Mouse (Mus musculus) urinary bladder, adult 2 months (tissue): ENCODE results near the gene Olfr1361. TPM values are rescaled to one million over a fixed set of nuclear protein-coding genes. Genes with fewer than 3 reads are reported as not detected.

ENCODE experiments used
- DNase-seq: peaks from one replicate; pipeline ENCODE4 v3.0.0; 2022; ENCODE audit warnings: low spot score
- polyA plus RNA-seq: library from polyadenylated mRNA; depleted of rRNA; stranded (reverse); fragments of >200 nt; gene quantifications from 2 replicates; pipeline ENCODE4 v1.2.3, GENCODE M21; 2012; rRNA removed

Olfr1361 gene
- polyA plus RNA-seq = not detected in 2 replicates

- DNase-seq = no peak
Observed at GRCm38 (mm10) chr13:21663286-21663685, at the start of gene Olfr1361. Gene Olfr1361 (minus strand): TSS chr13:21663386.

GRCm38 (mm10) chr13:21711698-21712097, 48.5 kb upstream of the Olfr1361 start:
- no peak for DNase-seq

GRCm38 (mm10) chr13:21710821-21711525, 47.8 kb upstream of the Olfr1361 start:
- peak; percentile 61 for DNase-seq

GRCm38 (mm10) chr13:21710031-21710711, 47.0 kb upstream of the Olfr1361 start:
- peak; percentile 68 for DNase-seq

- no peak for DNase-seq
Observed at GRCm38 (mm10) chr13:21706669-21707068, 43.5 kb upstream of the Olfr1361 start.

GRCm38 (mm10) chr13:21697811-21698210, 34.6 kb upstream of the Olfr1361 start, which contains the start of gene Olfr1359:
Gene Olfr1359 (plus strand): TSS chr13:21698111.
- DNase-seq = no peak

- DNase-seq = no peak
Observed at GRCm38 (mm10) chr13:21677305-21677704, 14.1 kb upstream of the Olfr1361 start, which contains the start of gene Olfr1360. Gene Olfr1360 (minus strand): TSS chr13:21677405.

GRCm38 (mm10) chr13:21642418-21642817, 20.8 kb downstream of the Olfr1361 start, which contains the start of gene Olfr11:
Gene Olfr11 (minus strand): TSS chr13:21642518.
- DNase-seq = no peak

- no peak for DNase-seq
Observed at GRCm38 (mm10) chr13:21613922-21614321, 49.3 kb downstream of the Olfr1361 start, which contains the start of gene Olfr1362. Gene Olfr1362 (minus strand): TSS chr13:21614022.

Other genes with a start within 250 kb of the Olfr1361 start
- 2.2 and 2.5 TPM in 2 replicates for gene Pgbd1, start 222.3 kb downstream of the Olfr1361 start, polyA plus RNA-seq
- 69.8 and 74.6 TPM in 2 replicates for gene Zscan26, start 209.7 kb downstream of the Olfr1361 start, polyA plus RNA-seq
- 1.0 and 1.1 TPM in 2 replicates for gene Nkapl, start 194.9 kb downstream of the Olfr1361 start, polyA plus RNA-seq
- 3.2 and 3.6 TPM in 2 replicates for gene Zkscan4, start 184.5 kb downstream of the Olfr1361 start, polyA plus RNA-seq
- gene Gm10065, start 183.9 kb downstream of the Olfr1361 start, polyA plus RNA-seq = not detected in 2 replicates
- 0.86 and 1.2 TPM in 2 replicates for gene AK157302, start 168.2 kb downstream of the Olfr1361 start, polyA plus RNA-seq
- gene Gm11273, start 162.0 kb downstream of the Olfr1361 start, polyA plus RNA-seq = 21.2 and 21.6 TPM in 2 replicates
- gene Zkscan8, start 132.3 kb downstream of the Olfr1361 start, polyA plus RNA-seq = 8.4 and 8.6 TPM in 2 replicates
- gene Olfr1366, start 120.6 kb downstream of the Olfr1361 start, polyA plus RNA-seq = not detected in 2 replicates
- gene Olfr1535, start 103.5 kb downstream of the Olfr1361 start, polyA plus RNA-seq = not detected in 2 replicates
- gene Olfr1364, start 81.6 kb downstream of the Olfr1361 start, polyA plus RNA-seq = not detected in 2 replicates
- gene Olfr1362, start 49.4 kb downstream of the Olfr1361 start, polyA plus RNA-seq = not detected in 2 replicates
- not detected in 2 replicates for gene Olfr11, start 20.9 kb downstream of the Olfr1361 start, polyA plus RNA-seq
- gene Olfr1360, start 14.0 kb upstream of the Olfr1361 start, polyA plus RNA-seq = not detected in 2 replicates
- gene Olfr1359, start 34.7 kb upstream of the Olfr1361 start, polyA plus RNA-seq = not detected in 2 replicates
- 0.91 TPM in 1 of 2 replicates, not detected in the other for gene Hist1h2bl, start 52.8 kb upstream of the Olfr1361 start, polyA plus RNA-seq
- not detected in 2 replicates for gene Hist1h2ai, start 53.0 kb upstream of the Olfr1361 start, polyA plus RNA-seq
- gene Hist1h3h, start 54.3 kb upstream of the Olfr1361 start, polyA plus RNA-seq = not detected in 2 replicates
- gene Hist1h2bm, start 58.7 kb upstream of the Olfr1361 start, polyA plus RNA-seq = 0.25 TPM in 1 of 2 replicates, not detected in the other
- 1.2 and 1.7 TPM in 2 replicates for gene Hist1h4j, start 71.7 kb upstream of the Olfr1361 start, polyA plus RNA-seq
- 1.4 and 1.5 TPM in 2 replicates for gene Hist1h4k, start 87.1 kb upstream of the Olfr1361 start, polyA plus RNA-seq
- 0.28 TPM in 1 of 2 replicates, not detected in the other for gene Hist1h2ak, start 90.4 kb upstream of the Olfr1361 start, polyA plus RNA-seq
- gene Hist1h2bn, start 90.7 kb upstream of the Olfr1361 start, polyA plus RNA-seq = 0.96 and 1.9 TPM in 2 replicates
- gene Hist1h1b, start 117.2 kb upstream of the Olfr1361 start, polyA plus RNA-seq = 0.39 and 0.44 TPM in 2 replicates
- gene Hist1h3i, start 120.0 kb upstream of the Olfr1361 start, polyA plus RNA-seq = 0.65 and 0.96 TPM in 2 replicates
- gene Hist1h2an, start 123.8 kb upstream of the Olfr1361 start, polyA plus RNA-seq = not detected in 2 replicates
- gene Hist1h2bp, start 124.1 kb upstream of the Olfr1361 start, polyA plus RNA-seq = 0.16 TPM in 1 of 2 replicates, not detected in the other
- 2.7 TPM in 2 replicates for gene Hist1h2bq, start 146.8 kb upstream of the Olfr1361 start, polyA plus RNA-seq
- gene Hist1h2ao, start 147.1 kb upstream of the Olfr1361 start, polyA plus RNA-seq = not detected in 2 replicates
- not detected in 2 replicates for gene Hist1h4m, start 148.4 kb upstream of the Olfr1361 start, polyA plus RNA-seq
- gene Hist1h4n, start 168.8 kb upstream of the Olfr1361 start, polyA plus RNA-seq = 3.2 and 5.1 TPM in 2 replicates
- 0.54 and 1.5 TPM in 2 replicates for gene Hist1h2ap, start 170.1 kb upstream of the Olfr1361 start, polyA plus RNA-seq
- 0.73 and 0.88 TPM in 2 replicates for gene Hist1h2br, start 170.4 kb upstream of the Olfr1361 start, polyA plus RNA-seq